Mouse (Mus musculus) G1E (cell line): ENCODE data around the gene B3galt5.

Experiments used
- CTCF ChIP-seq: IDR thresholded peaks from 2 replicates; pipeline ENCODE4 v1.5.1; 2012; ENCODE audit warnings: low read depth, low read length, inconsistent platforms, mixed read lengths
- GATA1 ChIP-seq: IDR thresholded peaks from 2 replicates; pipeline ENCODE4 v1.6.1; 2012; ENCODE audit warnings: borderline replicate concordance, low read length, inconsistent platforms, mixed read lengths
- GATA2 ChIP-seq: IDR thresholded peaks from 2 replicates; pipeline ENCODE4 v1.6.1; 2012; ENCODE audit warnings: low read depth, low read length, inconsistent platforms, borderline replicate concordance
- POLR2AphosphoS5 ChIP-seq: IDR thresholded peaks from 2 replicates; pipeline ENCODE4 v1.6.1; 2012; ENCODE audit warnings: low read depth, low read length, inconsistent platforms; ENCODE audit not compliant: insufficient replicate concordance
- TAL1 ChIP-seq: conservative IDR thresholded peaks from 2 replicates; pipeline ENCODE4 v1.6.1; 2012; ENCODE audit warnings: low read depth, low read length, inconsistent platforms, mixed read lengths

DNA sequence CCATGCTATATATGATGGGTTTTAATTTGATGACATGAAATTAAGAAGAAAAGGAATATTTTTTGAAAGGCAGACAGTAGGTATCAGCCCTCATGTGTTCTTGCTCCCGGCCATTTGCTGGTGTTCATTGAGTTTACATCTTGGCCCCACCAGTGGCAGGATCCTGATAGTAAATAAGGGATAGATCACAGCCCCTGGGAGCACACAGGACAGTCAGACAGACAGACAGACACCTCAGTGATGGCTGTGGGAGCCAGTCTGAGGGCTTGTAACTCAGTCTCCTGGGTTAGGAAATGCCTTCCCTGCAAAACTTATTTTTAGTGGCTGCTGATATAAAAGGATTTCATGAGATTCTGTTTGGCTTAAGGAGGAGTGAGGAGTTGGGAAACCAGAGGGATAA, 13.1 kb upstream of the B3galt5 start:
- TF ChIP-seq CTCF (no peak), GATA1 (no peak), TAL1 (no peak), POLR2AphosphoS5 (no peak), GATA2 (no peak)
